Mouse (Mus musculus): ENCODE measurements around the gene Mavs. TPM values are rescaled to one million over a fixed set of nuclear protein-coding genes. Genes with fewer than 3 reads are reported as not detected.

Mavs gene
- total RNA-seq, 1 experiment from 2014 or later: 45.4 TPM

DNA sequence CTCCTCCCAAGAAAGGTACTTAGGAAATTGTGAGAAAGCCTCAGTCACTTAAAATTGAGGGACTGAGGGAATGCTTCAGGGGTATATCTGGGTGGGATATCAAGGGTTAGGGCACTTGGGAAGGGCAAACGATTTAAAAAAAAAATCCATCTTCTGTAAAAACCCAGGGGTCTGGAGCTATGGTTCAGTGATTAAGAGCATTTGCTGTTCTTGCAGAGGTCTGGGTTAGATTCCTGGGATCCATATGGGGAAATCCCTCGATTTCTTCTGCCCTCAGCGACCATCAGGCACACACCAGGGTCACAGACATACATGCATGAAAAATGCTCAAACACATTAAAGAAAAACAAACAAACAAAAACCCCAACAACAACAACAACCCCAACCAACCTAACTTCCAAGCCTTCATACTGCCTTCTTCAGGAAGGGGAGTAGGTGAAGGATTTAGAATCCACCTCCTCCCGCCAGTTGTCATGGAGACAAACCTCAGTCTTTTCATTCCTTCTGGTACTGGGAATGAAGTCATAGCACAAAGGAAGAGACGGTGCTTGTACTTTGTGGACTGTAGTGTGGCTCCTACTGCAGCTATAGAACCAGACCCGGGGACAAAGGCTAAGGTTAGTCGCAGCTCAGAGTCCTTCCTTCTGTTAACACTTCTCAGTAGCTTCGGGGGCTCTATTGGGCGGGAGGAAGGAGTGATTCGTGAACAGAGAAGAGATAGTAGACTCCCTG lies 27.8 kb downstream of the Mavs start:
- no peak for DNase-seq

- DNase-seq: peak; percentile 98
These were observed 28.4 kb downstream of the Mavs start, which contains the start of gene Pank2 for GRCm38 (mm10) chr2:131262213-131262672. Gene Pank2, plus strand, starts transcription at chr2:131262495.

- DNase-seq: peak; percentile 85
These were observed 29.1 kb downstream of the Mavs start for GRCm38 (mm10) chr2:131262680-131263670.

- DNase-seq: no peak
These were observed 30.2 kb downstream of the Mavs start for GRCm38 (mm10) chr2:131264027-131264426.

DNA sequence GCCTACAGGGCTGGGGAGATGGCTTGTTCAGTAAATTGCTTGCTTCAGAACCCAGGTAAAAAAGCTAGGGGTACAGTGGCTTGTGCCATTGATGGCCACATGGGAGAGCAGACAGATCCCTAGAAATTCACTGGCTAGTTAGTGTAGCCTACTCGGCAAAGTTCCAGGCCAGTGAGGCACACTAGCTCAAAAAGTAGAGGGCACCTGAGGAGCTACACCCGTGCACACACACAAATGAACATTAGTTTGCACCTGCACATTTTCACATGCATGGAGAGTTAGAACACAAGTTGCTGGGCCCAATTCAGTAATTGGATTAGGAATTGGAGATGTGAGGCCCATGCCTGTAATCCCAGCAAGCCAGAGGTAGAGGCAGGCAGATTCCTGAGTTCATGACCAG lies 31.2 kb downstream of the Mavs start:
- peak; percentile 30 for DNase-seq

GRCm38 (mm10) chr2:131275493-131275892 lies 41.6 kb downstream of the Mavs start:
- peak; percentile 38 for DNase-seq

DNA sequence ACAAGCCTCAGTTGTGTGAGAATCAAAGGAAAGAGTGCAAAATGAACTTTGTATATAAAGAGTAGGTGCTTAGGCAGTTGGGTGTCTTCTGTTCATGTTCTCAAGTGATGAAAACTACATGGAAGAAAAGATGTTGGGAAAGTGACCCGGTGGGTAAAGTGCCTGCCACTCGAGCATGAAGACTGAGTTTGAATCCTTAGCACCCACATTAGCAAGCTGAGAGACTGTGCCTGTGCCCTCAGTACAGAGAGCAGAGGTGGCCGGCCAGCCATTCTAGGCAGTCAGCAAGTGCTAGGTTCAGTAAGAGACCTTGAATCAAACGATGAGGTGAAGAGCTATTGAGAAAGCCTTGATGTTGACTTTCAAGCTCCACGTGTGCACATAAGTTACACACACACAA lies 42.9 kb downstream of the Mavs start:
- DNase-seq: no peak

- no peak for DNase-seq
These were observed 47.7 kb downstream of the Mavs start for GRCm38 (mm10) chr2:131281596-131281995.

GRCm38 (mm10) chr2:131286276-131286675 lies 52.4 kb downstream of the Mavs start:
- DNase-seq: no peak

- DNase-seq: no peak
These were observed 56.8 kb downstream of the Mavs start for GRCm38 (mm10) chr2:131290669-131291068.

DNA sequence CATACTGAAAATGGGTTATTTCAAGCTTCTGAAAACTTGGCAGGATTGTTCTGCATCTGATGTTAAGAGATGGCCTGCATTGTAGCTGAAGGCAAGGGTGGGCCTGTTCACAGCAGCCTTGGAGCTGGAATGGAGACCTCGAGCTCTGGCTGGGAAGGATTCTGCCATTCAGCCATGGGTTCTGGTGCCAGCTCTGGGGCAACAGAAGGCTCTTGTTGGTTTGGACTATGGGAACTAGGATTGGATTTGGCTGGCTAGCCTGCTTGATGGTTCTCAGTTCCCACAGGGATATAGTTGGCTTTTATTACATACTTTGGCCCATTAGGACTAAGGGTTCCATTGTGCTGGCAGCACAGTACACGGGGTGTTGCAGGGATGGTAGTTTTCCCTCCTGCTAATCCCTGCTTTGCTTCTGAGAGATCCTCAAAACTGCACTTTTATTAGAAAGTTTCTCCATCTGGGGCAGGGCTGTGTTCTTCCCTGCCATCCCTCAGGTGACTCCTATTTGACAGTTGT lies 62.9 kb downstream of the Mavs start:
- DNase-seq: no peak

Small RNA genes within 50 kb of the gene (microRNA-seq; reads per million reads assigned to microRNA genes)
- gene Mir103-2: 19.6 to 26.6 reads per million in 2 experiments

Other genes starting within 250 kb of the Mavs start
- gene Gfra4, start 191.0 kb upstream of the Mavs start, total RNA-seq (2021): 9.2 and 12.9 TPM in 2 replicates
- 4.4 and 4.5 TPM in 2 replicates for gene Adam33, start 170.2 kb upstream of the Mavs start, total RNA-seq (2021)
- 2.3 and 8.2 TPM in 2 replicates for gene Siglec1, start 147.3 kb upstream of the Mavs start, total RNA-seq (2021)
- 23.3 and 26.1 TPM in 2 replicates for gene Hspa12b, start 106.8 kb upstream of the Mavs start, total RNA-seq (2021)
- not detected in 2 replicates for gene Gm11037, start 100.6 kb upstream of the Mavs start, total RNA-seq (2021)
- 69.4 and 79.8 TPM in 2 replicates for gene 1700037H04Rik, start 74.0 kb upstream of the Mavs start, total RNA-seq (2021)
- gene Cenpb, start 54.0 kb upstream of the Mavs start, total RNA-seq (2021): 65.6 and 70.4 TPM in 2 replicates
- 16.1 and 17.8 TPM in 2 replicates for gene Cdc25b, start 47.1 kb upstream of the Mavs start, total RNA-seq (2021)
- 7.0 and 7.5 TPM in 2 replicates for gene Spef1, start 46.8 kb upstream of the Mavs start, total RNA-seq (2021)
- gene Ap5s1, start 27.0 kb upstream of the Mavs start, total RNA-seq (2021): 17.3 and 17.7 TPM in 2 replicates
- gene Pank2, start 28.4 kb downstream of the Mavs start, total RNA-seq (2021): 56.5 and 58.5 TPM in 2 replicates
- gene Rnf24, start 118.8 kb downstream of the Mavs start, total RNA-seq (2021): 6.6 and 10.2 TPM in 2 replicates

Measured in adrenal gland, postnatal 14 days (tissue).